Mouse (Mus musculus): ENCODE measurements around the gene Man2c1.

Gene Man2c1

GRCm38 (mm10) chr9:57156823-57157222, 26.3 kb downstream of the Man2c1 start:
- in situ Hi-C loops (cut with MboI), result no loop called here

- in situ Hi-C loops (cut with MboI), result no loop called here
Measured at GRCm38 (mm10) chr9:57157499-57157898, 27.0 kb downstream of the Man2c1 start.

DNA sequence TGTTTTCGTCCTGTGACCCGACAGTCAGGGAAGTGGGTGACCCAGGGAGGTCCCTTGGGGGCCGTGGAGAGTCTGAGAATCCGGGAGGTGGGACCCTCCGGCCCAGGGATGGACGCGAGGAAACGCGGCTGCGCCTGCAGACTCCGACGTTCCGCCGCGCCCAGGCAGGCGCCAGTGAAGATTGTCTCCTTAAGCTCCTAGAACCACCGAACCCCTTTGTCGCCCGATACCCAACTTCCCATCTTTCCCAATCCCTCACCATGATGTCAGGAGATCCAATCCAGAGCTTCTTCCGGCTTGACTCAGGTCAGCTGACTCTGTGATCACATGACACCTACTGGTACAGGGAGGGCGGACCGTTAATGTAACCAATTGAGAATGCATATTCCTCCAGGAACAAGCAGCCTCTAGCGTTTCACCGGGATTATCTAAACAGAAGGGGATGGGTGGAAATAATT, 27.6 kb downstream of the Man2c1 start, which contains the start of gene Commd4:
Gene Commd4, minus strand, starts transcription at position 319 of the 458 bp plus-strand sequence.
- in situ Hi-C loops (cut with MboI), result no loop called here

GRCm38 (mm10) chr9:57158506-57158905, 28.0 kb downstream of the Man2c1 start:
- in situ Hi-C loops (cut with MboI), result no loop called here

DNA sequence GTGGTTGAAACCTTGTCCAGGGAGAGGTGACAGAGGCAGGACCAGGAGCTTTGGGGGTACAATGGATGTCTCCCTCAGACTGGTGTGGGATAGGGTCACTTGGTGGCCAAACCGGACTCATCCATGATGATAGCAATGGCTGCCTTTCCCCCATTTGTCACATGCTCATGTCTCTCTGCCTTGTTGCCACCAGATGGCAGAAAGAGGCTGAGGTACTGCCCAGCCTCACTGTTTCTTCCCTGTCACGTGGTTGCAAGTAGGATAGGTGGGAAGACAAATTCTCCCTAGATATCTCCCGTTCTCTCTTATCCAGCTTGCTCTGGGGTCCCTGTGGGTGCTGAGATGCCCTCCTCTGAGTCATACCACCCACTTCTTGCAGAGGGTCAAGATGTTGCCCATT, 32.0 kb downstream of the Man2c1 start:
- in situ Hi-C loops (cut with MboI), result no loop called here

- in situ Hi-C loops (cut with MboI), result no loop called here
Measured at GRCm38 (mm10) chr9:57163137-57163536, 32.6 kb downstream of the Man2c1 start.

DNA sequence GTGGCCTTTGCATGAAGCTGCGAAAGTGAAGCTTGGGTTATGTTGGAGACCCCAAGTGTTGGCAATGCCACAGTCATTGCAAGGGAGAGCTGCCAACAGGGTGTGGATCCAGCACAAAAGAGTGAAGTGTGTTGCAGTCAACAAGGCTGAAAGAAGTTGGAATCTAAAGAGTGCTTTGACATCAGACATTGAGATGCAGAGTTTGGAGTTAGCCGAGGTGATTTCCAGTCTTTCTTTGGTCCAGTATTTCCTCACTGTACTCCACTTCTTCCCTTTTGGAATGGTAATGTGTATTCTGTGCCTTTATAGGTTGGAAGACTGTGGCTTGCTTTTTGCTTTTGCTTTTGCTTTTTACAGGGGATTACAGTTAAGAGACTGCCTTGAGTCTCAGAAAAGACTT, 35.7 kb downstream of the Man2c1 start:
- in situ Hi-C loops (cut with MboI), result no loop called here

- in situ Hi-C loops (cut with MboI), result no loop called here
Measured at GRCm38 (mm10) chr9:57168411-57168810, 37.9 kb downstream of the Man2c1 start.
